Mouse (Mus musculus): ENCODE measurements around the gene Prss33. TPM values are rescaled to one million over a fixed set of nuclear protein-coding genes. Genes with fewer than 3 reads are reported as not detected.

The Prss33 gene
- total RNA-seq, 2 experiments from 2014 or later, result not detected

GRCm38 (mm10) chr17:23828271-23829001, 7.4 kb downstream of the Prss33 start:
- peak; percentile 45 for ATAC-seq (replicated peaks; ENCODE audit: poor library complexity, severe bottlenecking)

- no peak for ATAC-seq (replicated peaks; ENCODE audit: poor library complexity, severe bottlenecking)
Observed at GRCm38 (mm10) chr17:23825591-23825990, 10.3 kb downstream of the Prss33 start.

DNA sequence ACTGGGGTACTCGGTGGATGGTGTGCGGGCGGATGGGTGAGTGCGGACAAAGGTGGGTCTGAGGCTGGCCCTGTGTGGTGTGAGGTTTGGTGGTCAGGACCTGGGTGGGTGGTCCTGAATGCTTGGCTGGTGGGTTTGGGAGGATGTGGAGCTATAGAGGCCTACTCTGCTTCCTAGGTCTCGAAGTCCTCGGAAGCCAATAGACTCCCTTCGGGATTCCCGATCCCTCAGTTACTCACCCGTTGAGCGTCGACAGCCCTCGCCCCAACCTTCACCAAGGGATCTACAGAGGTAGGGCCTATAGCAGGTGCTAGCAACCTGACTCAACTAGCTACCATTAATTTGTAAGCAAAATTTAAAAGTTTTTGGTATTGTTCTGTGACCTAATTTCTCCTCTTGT, 12.2 kb downstream of the Prss33 start:
- ATAC-seq (replicated peaks; ENCODE audit: poor library complexity, severe bottlenecking), result no peak

GRCm38 (mm10) chr17:23823018-23823417, 12.8 kb downstream of the Prss33 start:
- no peak for ATAC-seq (replicated peaks; ENCODE audit: poor library complexity, severe bottlenecking)

DNA sequence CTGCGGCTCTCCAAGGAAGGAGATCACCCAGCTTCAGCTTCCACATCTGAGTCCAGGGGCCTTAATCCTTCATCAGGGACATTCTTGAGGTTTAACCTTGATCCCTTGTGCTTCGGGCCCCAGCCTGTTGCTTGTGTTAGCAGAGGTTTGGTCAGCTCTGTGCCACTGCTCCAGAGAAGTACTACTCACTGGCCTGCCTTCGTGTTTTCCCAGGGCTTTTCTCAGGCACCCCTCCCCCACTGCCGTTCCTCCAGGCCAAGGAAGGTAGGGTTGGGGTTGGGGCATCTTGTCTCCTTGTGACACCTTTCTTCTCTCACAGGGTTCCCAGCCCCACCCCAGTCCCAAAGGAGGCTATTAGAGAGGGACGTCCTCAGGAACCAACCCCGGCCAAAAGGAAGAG, 13.8 kb downstream of the Prss33 start:
- no peak for ATAC-seq (replicated peaks; ENCODE audit: poor library complexity, severe bottlenecking)

- ATAC-seq (replicated peaks; ENCODE audit: poor library complexity, severe bottlenecking), result no peak
Observed at GRCm38 (mm10) chr17:23820731-23821130, 15.1 kb downstream of the Prss33 start.

- no peak for ATAC-seq (replicated peaks; ENCODE audit: poor library complexity, severe bottlenecking)
Observed at GRCm38 (mm10) chr17:23819235-23819634, 16.6 kb downstream of the Prss33 start.

DNA sequence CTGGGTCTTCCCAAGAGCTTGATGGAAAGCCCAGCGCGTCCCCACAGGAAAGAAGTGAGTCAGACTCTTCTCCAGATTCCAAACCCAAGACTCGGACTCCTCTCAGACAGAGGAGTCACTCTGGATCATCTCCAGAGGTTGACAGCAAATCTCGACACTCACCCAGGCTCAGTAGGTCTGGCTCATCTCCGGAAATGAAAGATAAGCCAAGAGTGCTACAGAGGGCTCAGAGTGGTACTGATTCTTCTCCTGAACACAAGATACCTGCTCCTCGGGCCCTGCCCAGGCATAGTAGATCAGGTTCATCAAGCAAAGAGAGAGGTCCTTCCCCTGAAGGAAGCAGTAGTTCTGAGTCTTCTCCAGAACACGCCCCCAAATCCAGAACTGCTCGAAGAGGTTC, 17.3 kb downstream of the Prss33 start:
- no peak for ATAC-seq (replicated peaks; ENCODE audit: poor library complexity, severe bottlenecking)

DNA sequence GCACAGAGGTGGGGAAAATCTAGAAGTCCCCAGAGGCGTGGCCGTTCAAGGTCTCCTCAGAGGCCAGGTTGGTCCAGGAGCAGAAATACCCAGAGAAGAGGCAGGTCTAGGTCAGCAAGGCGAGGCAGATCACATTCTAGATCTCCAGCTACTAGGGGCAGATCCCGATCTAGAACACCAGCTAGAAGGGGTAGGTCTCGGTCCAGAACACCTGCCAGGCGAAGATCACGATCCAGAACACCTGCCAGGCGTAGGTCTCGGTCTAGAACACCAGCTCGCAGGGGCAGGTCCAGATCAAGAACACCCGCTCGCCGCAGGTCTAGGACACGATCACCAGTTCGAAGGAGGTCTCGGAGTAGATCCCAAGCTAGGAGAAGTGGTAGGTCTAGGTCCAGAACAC, 20.2 kb downstream of the Prss33 start:
- ATAC-seq (replicated peaks; ENCODE audit: poor library complexity, severe bottlenecking), result no peak

- no peak for ATAC-seq (replicated peaks; ENCODE audit: poor library complexity, severe bottlenecking)
Observed at GRCm38 (mm10) chr17:23807918-23808317, 27.9 kb downstream of the Prss33 start.

- ATAC-seq (replicated peaks; ENCODE audit: poor library complexity, severe bottlenecking), result 0 out of 2 replicates have a peak, but pooled peaks have one; percentile 5
Observed at GRCm38 (mm10) chr17:23806867-23807266, 29.0 kb downstream of the Prss33 start.

- no peak for ATAC-seq (replicated peaks; ENCODE audit: poor library complexity, severe bottlenecking)
Observed at GRCm38 (mm10) chr17:23804426-23805085, 31.3 kb downstream of the Prss33 start.

DNA sequence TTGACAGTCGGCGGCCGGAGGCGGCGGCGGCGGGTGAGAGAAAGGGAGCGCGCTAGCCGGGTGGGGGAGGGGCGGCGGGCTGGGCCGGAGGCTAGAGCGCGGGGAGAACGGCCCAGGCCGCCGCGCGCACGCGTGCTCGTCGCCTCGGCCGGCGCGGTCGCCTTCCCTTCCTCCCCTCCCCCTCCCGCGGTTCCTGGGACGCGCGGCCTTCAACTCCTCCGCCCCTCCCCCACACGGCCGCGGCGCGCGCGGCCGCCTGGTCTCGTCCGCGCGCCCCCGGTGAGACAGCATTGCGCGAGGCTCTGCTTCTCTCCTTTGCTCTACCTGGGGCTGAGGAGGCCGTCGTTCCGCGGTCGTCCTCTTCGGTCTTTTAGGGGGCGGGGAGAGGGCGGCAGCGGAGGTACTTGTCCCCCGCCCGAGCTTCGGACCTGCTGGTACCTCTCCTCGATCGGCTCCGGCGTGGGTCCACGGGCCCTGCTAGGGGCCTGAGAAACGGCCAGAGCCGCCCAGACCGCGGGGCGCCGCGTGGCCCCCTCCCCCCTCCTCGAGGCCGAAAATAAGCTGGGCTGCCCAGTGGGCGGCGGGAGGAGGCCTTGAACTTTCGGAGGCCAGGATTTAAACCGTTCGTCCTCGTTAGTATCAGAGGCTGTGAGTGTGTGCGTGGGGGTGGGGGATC, 32.4 kb downstream of the Prss33 start:
- ATAC-seq (replicated peaks; ENCODE audit: poor library complexity, severe bottlenecking), result peak; percentile 31

GRCm38 (mm10) chr17:23802746-23803365, 33.0 kb downstream of the Prss33 start:
- peak; percentile 89 for ATAC-seq (replicated peaks; ENCODE audit: poor library complexity, severe bottlenecking)

DNA sequence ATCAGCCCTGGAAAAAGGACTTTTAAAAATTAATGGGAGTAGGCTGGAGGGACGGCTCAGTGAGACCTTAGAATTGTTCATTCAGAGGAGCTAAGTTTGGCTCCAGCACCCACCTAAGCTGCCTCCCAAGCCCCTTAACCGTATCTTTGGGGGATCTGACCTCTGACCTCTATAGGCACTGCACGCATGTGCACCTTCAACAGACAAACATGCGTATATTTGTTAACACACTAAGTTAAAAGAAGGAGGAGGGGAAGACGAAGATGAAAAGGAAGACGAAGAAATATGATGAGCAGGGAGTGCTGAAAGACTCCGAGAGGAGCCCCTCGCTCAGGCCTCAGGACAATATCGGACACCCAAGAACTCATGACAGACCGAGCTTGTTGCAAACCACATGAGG, 34.2 kb downstream of the Prss33 start:
- no peak for ATAC-seq (replicated peaks; ENCODE audit: poor library complexity, severe bottlenecking)

- ATAC-seq (replicated peaks; ENCODE audit: poor library complexity, severe bottlenecking), result peak; percentile 35; the same call in 1 of the 2 replicates
Observed at GRCm38 (mm10) chr17:23797316-23797715, 38.5 kb downstream of the Prss33 start.

DNA sequence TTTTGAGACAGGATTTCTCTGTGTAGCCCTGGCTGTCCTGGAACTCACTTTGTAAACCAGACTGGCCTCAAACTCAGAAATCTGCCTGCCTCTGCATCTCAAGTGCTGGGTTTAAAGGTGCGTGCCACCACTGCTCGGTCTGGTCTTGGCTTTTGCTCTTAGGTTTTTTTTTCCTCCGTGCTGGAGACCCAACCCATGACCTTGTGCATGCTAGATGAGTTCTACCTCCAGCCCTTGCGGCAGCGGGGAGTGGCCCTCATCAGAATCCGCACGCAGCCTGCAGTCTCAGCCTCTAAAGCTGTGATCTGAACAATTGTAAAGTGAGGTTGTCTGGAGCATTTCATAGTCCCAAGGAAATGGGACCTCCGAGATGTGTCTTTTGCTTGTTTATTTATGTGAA, 40.5 kb downstream of the Prss33 start:
- ATAC-seq (replicated peaks; ENCODE audit: poor library complexity, severe bottlenecking), result no peak

DNA sequence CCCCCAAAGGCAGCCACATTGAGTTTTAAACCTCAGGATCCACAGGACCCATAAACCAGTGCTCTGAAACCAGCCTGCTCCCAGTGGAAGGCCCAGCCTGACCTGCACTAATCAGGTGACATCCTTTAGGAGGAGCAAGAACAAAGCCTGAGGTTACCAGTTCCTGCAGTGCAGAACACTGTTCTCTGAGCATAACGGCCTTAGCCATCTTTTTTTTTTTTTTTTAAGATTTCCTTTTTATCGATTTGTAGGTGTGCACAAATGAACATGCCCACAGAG, 44.8 kb downstream of the Prss33 start:
- 0 out of 2 replicates have a peak, but pooled peaks have one; percentile 8 for ATAC-seq (replicated peaks; ENCODE audit: poor library complexity, severe bottlenecking)

- ATAC-seq (replicated peaks; ENCODE audit: poor library complexity, severe bottlenecking), result peak; percentile 68
Observed at GRCm38 (mm10) chr17:23790269-23791078, 45.4 kb downstream of the Prss33 start, which contains the start of gene Srrm2. Gene Srrm2, plus strand, starts transcription at chr17:23790532.

DNA sequence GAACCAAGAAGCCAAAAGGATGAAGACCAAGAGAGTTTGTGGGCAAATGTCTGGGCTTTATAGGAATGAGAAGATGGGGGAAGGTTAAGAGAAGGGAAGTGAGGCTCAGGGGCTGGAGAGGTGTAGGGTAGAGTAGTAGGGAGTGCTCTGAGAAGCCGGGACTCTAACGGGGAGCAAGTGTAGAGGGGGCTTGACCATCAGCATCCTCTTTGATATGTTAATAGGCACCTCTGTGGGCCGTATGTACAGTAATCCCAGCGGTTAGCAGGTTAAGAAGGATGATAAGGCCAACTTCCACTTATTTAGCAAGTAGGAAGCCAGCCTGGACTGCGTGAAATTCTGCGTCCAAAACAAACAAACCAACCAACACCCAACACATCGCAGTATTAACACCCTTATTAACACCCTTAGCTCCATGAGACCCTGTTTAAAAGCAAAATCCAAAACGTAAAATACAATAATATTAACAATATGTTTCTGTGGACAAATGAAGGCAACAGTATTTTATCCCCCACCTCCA, 46.0 kb downstream of the Prss33 start:
- no peak for ATAC-seq (replicated peaks; ENCODE audit: poor library complexity, severe bottlenecking)

All from granulocyte monocyte progenitor cell, adult 5-6 weeks (primary cell).